Mouse (Mus musculus) granulocyte monocyte progenitor cell, adult 5-6 weeks (primary cell): ENCODE measurements around the gene Stx5a. TPM values are rescaled to one million over a fixed set of nuclear protein-coding genes. Genes with fewer than 3 reads are reported as not detected.
A peak's percentile ranks its signal among the peaks of the same experiment; 100 is the strongest.
"Not testable (repeated sequence)": the region's sequence is repeated elsewhere in the genome, so short reads cannot be mapped to it uniquely, and the experiment has no call there.

Experiments used
- ATAC-seq: replicated peaks from 2 replicates; pipeline ENCODE4 v1.8.0; 2016; ENCODE audit warnings: mild to moderate bottlenecking, moderate TSS enrichment, inconsistent platforms; ENCODE audit not compliant: poor library complexity, severe bottlenecking
- total RNA-seq, 2 experiments: library from RNA; stranded (forward) in 1 of 2; stranded (reverse) in 1 of 2; fragments of 200-712, 200-1000 nt in 1 of 2; fragments of >200 nt in 1 of 2; fragmentation: Nextera tagmentation in 1 of 2; gene quantifications; 2 replicates each; pipeline ENCODE4 v1.2.3; 2014 to 2017

The Stx5a gene
- total RNA-seq, 2 experiments from 2014 or later: 43.0 to 64.7 TPM

GRCm38 (mm10) chr19:8715868-8716766, 25.1 kb upstream of the Stx5a start:
- no peak for ATAC-seq

- ATAC-seq: no peak
Observed at GRCm38 (mm10) chr19:8716767-8717475, 24.3 kb upstream of the Stx5a start.

GRCm38 (mm10) chr19:8718357-8718756, 22.9 kb upstream of the Stx5a start:
- ATAC-seq: peak; percentile 30

- ATAC-seq: not testable (repeated sequence)
Observed at GRCm38 (mm10) chr19:8719037-8719436, 22.2 kb upstream of the Stx5a start.

- ATAC-seq: no peak
Observed at GRCm38 (mm10) chr19:8721378-8721777, 19.8 kb upstream of the Stx5a start.

- ATAC-seq: no peak
Observed at GRCm38 (mm10) chr19:8722021-8722420, 19.2 kb upstream of the Stx5a start.

- no peak for ATAC-seq
Observed at GRCm38 (mm10) chr19:8722559-8722906, 18.7 kb upstream of the Stx5a start.

- peak; percentile 82 for ATAC-seq
Observed at GRCm38 (mm10) chr19:8722907-8723573, 18.2 kb upstream of the Stx5a start, which contains the start of gene Slc3a2. Slc3a2 (minus strand) TSS chr19:8723369.

- ATAC-seq: peak; percentile 17
Observed at GRCm38 (mm10) chr19:8723574-8724346, 17.5 kb upstream of the Stx5a start.

GRCm38 (mm10) chr19:8724392-8724791, 16.8 kb upstream of the Stx5a start:
- no peak for ATAC-seq

- ATAC-seq: no peak
Observed at GRCm38 (mm10) chr19:8725081-8725613, 16.1 kb upstream of the Stx5a start.

GRCm38 (mm10) chr19:8726609-8727390, 14.4 kb upstream of the Stx5a start:
- no peak for ATAC-seq

GRCm38 (mm10) chr19:8727495-8728114, 13.6 kb upstream of the Stx5a start:
- no peak for ATAC-seq

GRCm38 (mm10) chr19:8728335-8729099, 12.7 kb upstream of the Stx5a start:
- not testable (repeated sequence) for ATAC-seq

- no peak for ATAC-seq
Observed at GRCm38 (mm10) chr19:8734334-8734733, 6.9 kb upstream of the Stx5a start.

- peak; percentile 99 for ATAC-seq
Observed at GRCm38 (mm10) chr19:8735389-8736159, 5.6 kb upstream of the Stx5a start, which contains the start of gene Wdr74. Wdr74 (plus strand) TSS chr19:8735827.

GRCm38 (mm10) chr19:8736160-8736467, 5.1 kb upstream of the Stx5a start:
- ATAC-seq: peak; percentile 20
